ENCODE assay signal across 12 mouse cellular contexts in genomic region chrX:52934496-52934895, GRCm38 (mm10). TPM values are rescaled to one million over a fixed set of nuclear protein-coding genes. Genes with fewer than 3 reads are reported as not detected.
DNase-seq lines count a peak whose midpoint lies in the region; ATAC-seq and TF ChIP-seq lines count a peak whose summit lies in the region.
"Had no signal": no experiment of that assay in that cellular context is flagged by ENCODE, and none has a peak within 500 bp of the region (broad histone marks: within the 10 kb centered on the region; RNA-seq: fewer than 3 reads in every experiment).

No protein-coding gene starts in this region.

- WGBS in forebrain, embryonic 15.5 days, result 56% methylated on average over 2 of the region's 2 CpGs
- WGBS in forebrain, embryonic 12.5 days, result 65% methylated on average over 2 of the region's 2 CpGs
- WGBS in liver, embryonic 14.5 days (ENCODE audit: insufficient replicate concordance), result 27% methylated on average over 2 of the region's 2 CpGs
- 55% methylated on average over 2 of the region's 2 CpGs for WGBS in liver, embryonic 12.5 days (ENCODE audit: insufficient replicate concordance)

- no peak overlapping the region for H3K4me3 ChIP-seq in forebrain, embryonic 15.5 days
- H3K4me3 ChIP-seq in forebrain, embryonic 12.5 days (replicated peaks), result no peak overlapping the region
- no peak overlapping the region for H3K4me3 ChIP-seq in liver, embryonic 14.5 days (ENCODE audit: insufficient read depth in 1 of 2, low read depth in 2 of 2, low read length in 2 of 2)
- H3K4me3 ChIP-seq in liver, embryonic 12.5 days, result no peak overlapping the region
- H3K4me3 ChIP-seq: hindbrain, embryonic 13.5 days; limb, embryonic 12.5 days had no signal

- no peak for TF ChIP-seq EP300 in liver, embryonic 14.5 days (IDR thresholded peaks at IDR 0.05; ENCODE audit: low read depth)

- H3K36me3 ChIP-seq in forebrain, embryonic 15.5 days, result peaks cover 2% of the 10 kb centered on the region; the same call in 1 of the 2 replicates
- H3K36me3 ChIP-seq in forebrain, embryonic 12.5 days (replicated peaks), result no peaks in the 10 kb centered on the region; the same call in 1 of the 2 replicates
- H3K36me3 ChIP-seq in liver, embryonic 14.5 days (replicated peaks; ENCODE audit: control insufficient read depth, insufficient read depth, low read depth), result no peaks in the 10 kb centered on the region
- H3K36me3 ChIP-seq in liver, embryonic 12.5 days, result no peaks in the 10 kb centered on the region

- H3K9ac ChIP-seq in forebrain, embryonic 15.5 days (replicated peaks), result no peak overlapping the region
- no peak overlapping the region for H3K9ac ChIP-seq in forebrain, embryonic 12.5 days
- no peak overlapping the region for H3K9ac ChIP-seq in liver, embryonic 14.5 days (replicated peaks)
- H3K9ac ChIP-seq in liver, embryonic 12.5 days, result no peak overlapping the region
- H3K9ac ChIP-seq: hindbrain, embryonic 13.5 days; limb, embryonic 12.5 days had no signal

- no peaks in the 10 kb centered on the region for H3K27me3 ChIP-seq in forebrain, embryonic 15.5 days
- no peaks in the 10 kb centered on the region for H3K27me3 ChIP-seq in forebrain, embryonic 12.5 days
- H3K27me3 ChIP-seq in liver, embryonic 14.5 days (ENCODE audit: control insufficient read depth, insufficient read depth, low read length), result no peaks in the 10 kb centered on the region
- no peaks in the 10 kb centered on the region for H3K27me3 ChIP-seq in liver, embryonic 12.5 days (replicated peaks)
- H3K27me3 ChIP-seq: hindbrain, embryonic 13.5 days; limb, embryonic 12.5 days had no signal

- no peaks in the 10 kb centered on the region for H3K9me3 ChIP-seq in forebrain, embryonic 15.5 days
- H3K9me3 ChIP-seq in forebrain, embryonic 12.5 days, result no peaks in the 10 kb centered on the region
- H3K9me3 ChIP-seq in liver, embryonic 14.5 days (ENCODE audit: control insufficient read depth, low read length), result no peaks in the 10 kb centered on the region
- no peaks in the 10 kb centered on the region for H3K9me3 ChIP-seq in liver, embryonic 12.5 days (replicated peaks)
- H3K9me3 ChIP-seq: hindbrain, embryonic 13.5 days; limb, embryonic 12.5 days had no signal

- no peak for DNase-seq in liver, embryonic 14.5 days (ENCODE audit: low read depth in 3 of 3, low spot score in 3 of 3)
- peak; percentile 17 for DNase-seq in NIH3T3 (ENCODE audit: low read depth)
- DNase-seq in naive thymus-derived CD4-positive, alpha-beta T cell, adult 2 months (ENCODE audit: low read depth), result peak; percentile 38
- DNase-seq in cerebellum, postnatal 25 days, result no peak
- no peak for DNase-seq in left cerebral cortex, adult 9 months (ENCODE audit: low spot score in 2 of 2)
- DNase-seq: adrenal gland, postnatal 10 days; heart, adult 18-20 months had no signal

- peak; percentile 23; the same call in 1 of the 2 replicates for ATAC-seq in forebrain, embryonic 15.5 days (replicated peaks)
- no peak for ATAC-seq in forebrain, embryonic 12.5 days (ENCODE audit: low FRiP score)
- no peak for ATAC-seq in liver, embryonic 14.5 days (ENCODE audit: insufficient read depth)
- ATAC-seq in liver, embryonic 12.5 days, result no peak

- H3K27ac ChIP-seq in forebrain, embryonic 15.5 days (replicated peaks), result no peak overlapping the region
- no peak overlapping the region for H3K27ac ChIP-seq in forebrain, embryonic 12.5 days
- H3K27ac ChIP-seq in liver, embryonic 14.5 days, result no peak overlapping the region
- H3K27ac ChIP-seq in liver, embryonic 12.5 days, result no peak overlapping the region
- H3K27ac ChIP-seq: hindbrain, embryonic 13.5 days; limb, embryonic 12.5 days had no signal

- H3K4me2 ChIP-seq in forebrain, embryonic 15.5 days (replicated peaks), result no peak overlapping the region
- no peak overlapping the region for H3K4me2 ChIP-seq in forebrain, embryonic 12.5 days
- H3K4me2 ChIP-seq in liver, embryonic 14.5 days (ENCODE audit: low read depth), result no peak overlapping the region
- no peak overlapping the region for H3K4me2 ChIP-seq in liver, embryonic 12.5 days
- H3K4me2 ChIP-seq: hindbrain, embryonic 13.5 days; limb, embryonic 12.5 days had no signal

- no peaks in the 10 kb centered on the region for H3K4me1 ChIP-seq in forebrain, embryonic 15.5 days
- H3K4me1 ChIP-seq in forebrain, embryonic 12.5 days, result no peaks in the 10 kb centered on the region
- no peaks in the 10 kb centered on the region for H3K4me1 ChIP-seq in liver, embryonic 14.5 days (replicated peaks; ENCODE audit: control insufficient read depth in 2 of 2, insufficient read depth in 2 of 2, low read length in 1 of 2)
- no peaks in the 10 kb centered on the region for H3K4me1 ChIP-seq in liver, embryonic 12.5 days
- H3K4me1 ChIP-seq: hindbrain, embryonic 13.5 days; limb, embryonic 12.5 days had no signal

- peak; percentile 67 for TF ChIP-seq CTCF in liver, embryonic 14.5 days (IDR thresholded peaks at IDR 0.05; ENCODE audit: low read depth)

RNA-seq across cellular contexts. Expression of gene Phf6, which starts 22.4 kb away (rescaled TPM):
- polyA plus RNA-seq in forebrain, embryonic 15.5 days (2015; fragmentation: Nextera tagmentation; extraction: Ambion mirVana), result 94.6 and 97.5 TPM in 2 replicates
- polyA plus RNA-seq in forebrain, embryonic 12.5 days (2016; fragmentation: Nextera tagmentation; extraction: Ambion mirVana), result 122 and 130 TPM in 2 replicates
- 3.5 and 4.7 TPM in 2 replicates for polyA plus RNA-seq in liver, embryonic 14.5 days (2012; rRNA removed)
- polyA plus RNA-seq in liver, embryonic 14.5 days (2014; fragmentation: Nextera tagmentation; extraction: Ambion mirVana), result 9.3 and 9.7 TPM in 2 replicates
- polyA plus RNA-seq in liver, embryonic 12.5 days (2016; fragmentation: Nextera tagmentation; extraction: Ambion mirVana), result 17.9 and 18.5 TPM in 2 replicates

RNA-seq across cellular contexts. Expression of gene Hprt, which starts 53.4 kb away (rescaled TPM):
- polyA plus RNA-seq in forebrain, embryonic 15.5 days (2015; fragmentation: Nextera tagmentation; extraction: Ambion mirVana), result 85.4 and 86.5 TPM in 2 replicates
- 64.4 and 68.6 TPM in 2 replicates for polyA plus RNA-seq in forebrain, embryonic 12.5 days (2016; fragmentation: Nextera tagmentation; extraction: Ambion mirVana)
- 38.7 and 68.1 TPM in 2 replicates for polyA plus RNA-seq in liver, embryonic 14.5 days (2012; rRNA removed)
- 220 and 227 TPM in 2 replicates for polyA plus RNA-seq in liver, embryonic 14.5 days (2014; fragmentation: Nextera tagmentation; extraction: Ambion mirVana)
- polyA plus RNA-seq in liver, embryonic 12.5 days (2016; fragmentation: Nextera tagmentation; extraction: Ambion mirVana), result 236 and 238 TPM in 2 replicates

Comparison
In these comparisons a context has a peak if more than half of its experiments do, and no peak if none do; other contexts are left out.
1. DNase-seq: peak in NIH3T3 (single experiment) and naive thymus-derived CD4-positive, alpha-beta T cell, adult 2 months (single experiment); none in liver, embryonic 14.5 days (0 of 3), cerebellum, postnatal 25 days (0 of 2) and left cerebral cortex, adult 9 months (0 of 2).